Mouse (Mus musculus): ENCODE measurements at regions not wholly inside any gene's neighbourhood (a gene's known extent, or its start where the extent isn't known, plus 50 kb on each side); places are given as distances from the start of the nearest gene placed in this dataset.

GRCm38 (mm10) chr13:51899319-51900042 lies 53.0 kb downstream of the Gadd45g start:
- no peak overlapping the region for H3K27ac ChIP-seq (ENCODE audit: low read length)
- H3K4me2 ChIP-seq (ENCODE audit: low read depth, low read length): no peak overlapping the region
- H3K36me3 ChIP-seq (ENCODE audit: control insufficient read depth, insufficient read depth): no peaks in the 10 kb centered on the region
- H3K9ac ChIP-seq (ENCODE audit: low read depth, low read length): no peak overlapping the region
- no peak overlapping the region for H3K4me3 ChIP-seq (ENCODE audit: low read depth, low read length)
- H3K4me1 ChIP-seq (ENCODE audit: control insufficient read depth, low read depth, low read length): peaks cover 7% of the 10 kb centered on the region
- no peak for ATAC-seq (ENCODE audit: low read depth)
- H3K27me3 ChIP-seq (ENCODE audit: control insufficient read depth, insufficient read depth, low read depth, low read length): no peaks in the 10 kb centered on the region
- H3K9me3 ChIP-seq (replicated peaks; ENCODE audit: control insufficient read depth, low read length): no peaks in the 10 kb centered on the region
- 55% methylated on average over 9 of the region's 9 CpGs for WGBS (ENCODE audit: insufficient replicate concordance)

GRCm38 (mm10) chr13:51900043-51900440 lies 53.6 kb downstream of the Gadd45g start:
- H3K27ac ChIP-seq (ENCODE audit: low read length): no peak overlapping the region
- ATAC-seq (ENCODE audit: low read depth): no peak
- H3K36me3 ChIP-seq (ENCODE audit: control insufficient read depth, insufficient read depth): no peaks in the 10 kb centered on the region
- H3K4me3 ChIP-seq (ENCODE audit: low read depth, low read length): no peak overlapping the region
- WGBS (ENCODE audit: insufficient replicate concordance): 38% methylated on average over 3 of the region's 3 CpGs
- H3K4me1 ChIP-seq (ENCODE audit: control insufficient read depth, low read depth, low read length): peaks cover 7% of the 10 kb centered on the region
- no peak overlapping the region for H3K9ac ChIP-seq (ENCODE audit: low read depth, low read length)
- no peaks in the 10 kb centered on the region for H3K27me3 ChIP-seq (ENCODE audit: control insufficient read depth, insufficient read depth, low read depth, low read length)
- no peak overlapping the region for H3K4me2 ChIP-seq (ENCODE audit: low read depth, low read length)
- H3K9me3 ChIP-seq (replicated peaks; ENCODE audit: control insufficient read depth, low read length): no peaks in the 10 kb centered on the region

- 48% methylated on average over 19 of the region's 19 CpGs for WGBS (ENCODE audit: insufficient replicate concordance)
Observed at GRCm38 (mm10) chr13:51902482-51903285, 56.2 kb downstream of the Gadd45g start.

GRCm38 (mm10) chr13:51903324-51903939 lies 57.0 kb downstream of the Gadd45g start:
- Histone ChIP-seq H3K27me3 (ENCODE audit: control insufficient read depth, insufficient read depth, low read depth, low read length) (no peaks in the 10 kb centered on the region), H3K9ac (ENCODE audit: low read depth, low read length) (no peak overlapping the region), H3K4me3 (ENCODE audit: low read depth, low read length) (no peak overlapping the region), H3K27ac (ENCODE audit: low read length) (peak overlapping the region; percentile 12; the same call in 1 of the 2 replicates), H3K9me3 (replicated peaks; ENCODE audit: control insufficient read depth, low read length) (no peaks in the 10 kb centered on the region), H3K4me1 (ENCODE audit: control insufficient read depth, low read depth, low read length) (peaks cover 10% of the 10 kb centered on the region), H3K36me3 (ENCODE audit: control insufficient read depth, insufficient read depth) (no peaks in the 10 kb centered on the region), H3K4me2 (ENCODE audit: low read depth, low read length) (no peak overlapping the region)
- WGBS (ENCODE audit: insufficient replicate concordance): 40% methylated on average over 7 of the region's 11 CpGs
- peak; percentile 71 for ATAC-seq (ENCODE audit: low read depth)

More at GRCm38 (mm10) chr13:51902482-51903285, 56.2 kb downstream of the Gadd45g start:
- Histone ChIP-seq H3K4me3 (ENCODE audit: low read depth, low read length) (no peak overlapping the region), H3K27me3 (ENCODE audit: control insufficient read depth, insufficient read depth, low read depth, low read length) (no peaks in the 10 kb centered on the region), H3K4me2 (ENCODE audit: low read depth, low read length) (peak overlapping the region; percentile 21), H3K4me1 (ENCODE audit: control insufficient read depth, low read depth, low read length) (peaks cover 7% of the 10 kb centered on the region), H3K9me3 (replicated peaks; ENCODE audit: control insufficient read depth, low read length) (no peaks in the 10 kb centered on the region), H3K27ac (ENCODE audit: low read length) (peak overlapping the region; percentile 68), H3K36me3 (ENCODE audit: control insufficient read depth, insufficient read depth) (no peaks in the 10 kb centered on the region), H3K9ac (ENCODE audit: low read depth, low read length) (no peak overlapping the region)
- peak; percentile 53 for ATAC-seq (ENCODE audit: low read depth)

- Histone ChIP-seq H3K9ac (ENCODE audit: low read depth, low read length) (no peak overlapping the region), H3K4me1 (ENCODE audit: control insufficient read depth, low read depth, low read length) (peaks cover 11% of the 10 kb centered on the region), H3K27me3 (ENCODE audit: control insufficient read depth, insufficient read depth, low read depth, low read length) (no peaks in the 10 kb centered on the region; the same call in 1 of the 2 replicates), H3K4me2 (ENCODE audit: low read depth, low read length) (no peak overlapping the region), H3K27ac (ENCODE audit: low read length) (no peak overlapping the region), H3K9me3 (replicated peaks; ENCODE audit: control insufficient read depth, low read length) (no peaks in the 10 kb centered on the region), H3K4me3 (ENCODE audit: low read depth, low read length) (no peak overlapping the region), H3K36me3 (ENCODE audit: control insufficient read depth, insufficient read depth) (no peaks in the 10 kb centered on the region)
- ATAC-seq (ENCODE audit: low read depth): no peak
- WGBS (ENCODE audit: insufficient replicate concordance): 74% methylated on average over 5 of the region's 5 CpGs
Observed at GRCm38 (mm10) chr13:51905270-51905669, 58.8 kb downstream of the Gadd45g start.

GRCm38 (mm10) chr13:51906103-51906502 lies 59.6 kb downstream of the Gadd45g start:
- no peak for ATAC-seq (ENCODE audit: low read depth)
- WGBS (ENCODE audit: insufficient replicate concordance): 69% methylated on average over 3 of the region's 3 CpGs
- H3K27ac ChIP-seq (ENCODE audit: low read length): no peak overlapping the region

GRCm38 (mm10) chr13:51908514-51908913 lies 62.0 kb downstream of the Gadd45g start:
- H3K4me1 ChIP-seq (ENCODE audit: control insufficient read depth, low read depth, low read length): peaks cover 14% of the 10 kb centered on the region
- H3K4me3 ChIP-seq (ENCODE audit: low read depth, low read length): no peak overlapping the region
- 38% methylated on average over 7 of the region's 7 CpGs for WGBS (ENCODE audit: insufficient replicate concordance)
- H3K27ac ChIP-seq (ENCODE audit: low read length): no peak overlapping the region
- H3K36me3 ChIP-seq (ENCODE audit: control insufficient read depth, insufficient read depth): no peaks in the 10 kb centered on the region
- no peak overlapping the region for H3K9ac ChIP-seq (ENCODE audit: low read depth, low read length)
- H3K9me3 ChIP-seq (replicated peaks; ENCODE audit: control insufficient read depth, low read length): no peaks in the 10 kb centered on the region
- H3K27me3 ChIP-seq (ENCODE audit: control insufficient read depth, insufficient read depth, low read depth, low read length): no peaks in the 10 kb centered on the region; the same call in 1 of the 2 replicates
- no peak for ATAC-seq (ENCODE audit: low read depth)
- no peak overlapping the region for H3K4me2 ChIP-seq (ENCODE audit: low read depth, low read length)

More at GRCm38 (mm10) chr13:51906103-51906502, 59.6 kb downstream of the Gadd45g start:
- no peak overlapping the region for H3K4me3 ChIP-seq (ENCODE audit: low read depth, low read length)
- no peaks in the 10 kb centered on the region for H3K9me3 ChIP-seq (replicated peaks; ENCODE audit: control insufficient read depth, low read length)
- H3K27me3 ChIP-seq (ENCODE audit: control insufficient read depth, insufficient read depth, low read depth, low read length): no peaks in the 10 kb centered on the region; the same call in 1 of the 2 replicates
- H3K4me1 ChIP-seq (ENCODE audit: control insufficient read depth, low read depth, low read length): peaks cover 11% of the 10 kb centered on the region
- no peak overlapping the region for H3K4me2 ChIP-seq (ENCODE audit: low read depth, low read length)
- H3K36me3 ChIP-seq (ENCODE audit: control insufficient read depth, insufficient read depth): no peaks in the 10 kb centered on the region
- H3K9ac ChIP-seq (ENCODE audit: low read depth, low read length): no peak overlapping the region

GRCm38 (mm10) chr13:51911296-51911998 lies 65.0 kb downstream of the Gadd45g start:
- 0 out of 2 replicates have a peak overlapping the region, but pooled peaks have one; percentile 23 for H3K27ac ChIP-seq (ENCODE audit: low read length)

More at GRCm38 (mm10) chr13:51911296-51911998, 65.0 kb downstream of the Gadd45g start:
- ATAC-seq (ENCODE audit: low read depth): peak; percentile 79
- Histone ChIP-seq H3K36me3 (ENCODE audit: control insufficient read depth, insufficient read depth) (no peaks in the 10 kb centered on the region), H3K4me1 (ENCODE audit: control insufficient read depth, low read depth, low read length) (peaks cover 12% of the 10 kb centered on the region), H3K4me2 (ENCODE audit: low read depth, low read length) (no peak overlapping the region), H3K9ac (ENCODE audit: low read depth, low read length) (no peak overlapping the region), H3K4me3 (ENCODE audit: low read depth, low read length) (no peak overlapping the region), H3K9me3 (replicated peaks; ENCODE audit: control insufficient read depth, low read length) (no peaks in the 10 kb centered on the region), H3K27me3 (ENCODE audit: control insufficient read depth, insufficient read depth, low read depth, low read length) (no peaks in the 10 kb centered on the region; the same call in 1 of the 2 replicates)
- WGBS (ENCODE audit: insufficient replicate concordance): 41% methylated on average over 17 of the region's 17 CpGs
